Mouse (Mus musculus): ENCODE results near the gene Cc2d2b.

Cc2d2b gene

GRCm38 (mm10) chr19:40834436-40834835, 85.9 kb downstream of the Cc2d2b start:
- DNase-seq (ENCODE audit: low spot score), result no peak

GRCm38 (mm10) chr19:40838205-40838604, 89.7 kb downstream of the Cc2d2b start:
- DNase-seq (ENCODE audit: low spot score), result no peak

- DNase-seq (ENCODE audit: low spot score), result no peak
These were observed 91.8 kb downstream of the Cc2d2b start for GRCm38 (mm10) chr19:40840303-40840702.

GRCm38 (mm10) chr19:40841083-40841482, 92.5 kb downstream of the Cc2d2b start:
- DNase-seq (ENCODE audit: low spot score), result no peak

GRCm38 (mm10) chr19:40841593-40841992, 93.0 kb downstream of the Cc2d2b start:
- DNase-seq (ENCODE audit: low spot score), result no peak

- DNase-seq (ENCODE audit: low spot score), result no peak
These were observed 96.2 kb downstream of the Cc2d2b start for GRCm38 (mm10) chr19:40844731-40845130.

GRCm38 (mm10) chr19:40849391-40849790, 100.8 kb downstream of the Cc2d2b start:
- no peak for DNase-seq (ENCODE audit: low spot score)

- no peak for DNase-seq (ENCODE audit: low spot score)
These were observed 111.0 kb downstream of the Cc2d2b start for GRCm38 (mm10) chr19:40859555-40859954.

GRCm38 (mm10) chr19:40868284-40868683, 119.7 kb downstream of the Cc2d2b start:
- DNase-seq (ENCODE audit: low spot score), result no peak

- DNase-seq (ENCODE audit: low spot score), result no peak
These were observed 121.0 kb downstream of the Cc2d2b start for GRCm38 (mm10) chr19:40869425-40870105.

GRCm38 (mm10) chr19:40872955-40873665, 124.6 kb downstream of the Cc2d2b start:
- no peak for DNase-seq (ENCODE audit: low spot score)
